Mouse (Mus musculus) midbrain, embryonic 15.5 days (tissue): ENCODE results near the gene Tgfbr1. TPM values are rescaled to one million over a fixed set of nuclear protein-coding genes. Genes with fewer than 3 reads are reported as not detected.

Experiments
- polyA plus RNA-seq: library from polyadenylated mRNA; unstranded; fragments of >200 nt; fragmentation: Nextera tagmentation; extraction: Ambion mirVana; gene quantifications from 2 replicates; pipeline ENCODE4 v1.2.1, GENCODE M21; 2015

Gene Tgfbr1
- polyA plus RNA-seq, 1 experiment from 2014 or later: 37.5 TPM

Other genes with a start within 250 kb of the Tgfbr1 start
- gene Col15a1, start 145.1 kb upstream of the Tgfbr1 start, polyA plus RNA-seq: 3.8 and 4.5 TPM in 2 replicates
- 319 and 332 TPM in 2 replicates for gene Alg2, start 121.1 kb downstream of the Tgfbr1 start, polyA plus RNA-seq
- gene Sec61b, start 121.4 kb downstream of the Tgfbr1 start, polyA plus RNA-seq: 235 and 244 TPM in 2 replicates